Mouse (Mus musculus) ES-E14 (cell line): ENCODE data around the gene Cmss1. TPM values are rescaled to one million over a fixed set of nuclear protein-coding genes. Genes with fewer than 3 reads are reported as not detected.
A peak's percentile ranks its signal among the peaks of the same experiment; 100 is the strongest.

Experiments
- DNase-seq: peaks from one replicate; pipeline ENCODE4 v3.0.0-alpha.2; 2013; ENCODE audit warnings: low read depth, low spot score
- H3K27ac ChIP-seq: 2 replicates; pipeline ENCODE4 v1.5.1; 2012; ENCODE audit warnings: low read depth, mild to moderate bottlenecking, low read length, moderate library complexity, mixed read lengths; ENCODE audit not compliant: poor library complexity, insufficient read depth, severe bottlenecking
- H3K36me3 ChIP-seq: 2 replicates; pipeline ENCODE4 v1.6.1; 2012; ENCODE audit warnings: mild to moderate bottlenecking, low read length, moderate library complexity, mixed read lengths; ENCODE audit not compliant: control insufficient read depth, poor library complexity, insufficient read depth, severe bottlenecking
- H3K4me1 ChIP-seq, 2 experiments: fragments of 150-350 bp in 1 of 2; sonication (generic) in 1 of 2; 2 replicates each; pipeline ENCODE4 v1.6.1; 2012; ENCODE audit warnings: low read length in 2 of 2, mild to moderate bottlenecking in 1 of 2, mixed read lengths in 1 of 2; ENCODE audit not compliant: control insufficient read depth in 2 of 2, insufficient read depth in 2 of 2, poor library complexity in 1 of 2
- H3K4me3 ChIP-seq, 2 experiments: fragments of 150-350 bp in 1 of 2; sonication (generic) in 1 of 2; 2 replicates each; pipeline ENCODE4 v1.5.1; 2012; ENCODE audit warnings: low read length in 2 of 2, low read depth in 1 of 2, mild to moderate bottlenecking in 1 of 2, mixed read lengths in 1 of 2; ENCODE audit not compliant: insufficient read depth in 1 of 2, poor library complexity in 1 of 2, severe bottlenecking in 1 of 2
- H3K9ac ChIP-seq: 2 replicates; pipeline ENCODE4 v1.6.1; 2012; ENCODE audit warnings: low read depth, mild to moderate bottlenecking, low read length, mixed read lengths; ENCODE audit not compliant: poor library complexity, insufficient read depth, severe bottlenecking
- H3K9me3 ChIP-seq: fragments of 150-350 bp; sonication (generic); 2 replicates; pipeline ENCODE4 v1.6.1; 2012; ENCODE audit warnings: low read depth, mild to moderate bottlenecking, low read length; ENCODE audit not compliant: control insufficient read depth, insufficient read depth
- CHD2 ChIP-seq: IDR thresholded peaks from 2 replicates; pipeline ENCODE4 v1.6.1; 2014; ENCODE audit warnings: mild to moderate bottlenecking, low read depth, low read length, inconsistent platforms
- HCFC1 ChIP-seq: IDR thresholded peaks from 2 replicates; pipeline ENCODE4 v1.6.1; 2012; ENCODE audit warnings: low read length, inconsistent platforms, borderline replicate concordance; ENCODE audit not compliant: insufficient read depth
- MAFK ChIP-seq: IDR thresholded peaks from 2 replicates; pipeline ENCODE4 v1.6.1; 2014; ENCODE audit warnings: mild to moderate bottlenecking, low read depth, low read length, inconsistent platforms; ENCODE audit not compliant: insufficient read depth
- ZC3H11A ChIP-seq: IDR thresholded peaks from 2 replicates; pipeline ENCODE4 v1.6.1; 2012; ENCODE audit warnings: low read depth, mild to moderate bottlenecking, inconsistent platforms, low read length, borderline replicate concordance
- ZNF384 ChIP-seq: IDR thresholded peaks from 2 replicates; pipeline ENCODE4 v1.6.1; 2012; ENCODE audit warnings: low read depth, low read length, inconsistent platforms
- in situ Hi-C, 2 experiments: fragments of 600-800 bp; cut with MboI; formaldehyde crosslinking; loops; one replicate each; pipeline ENCODE4 v1.15.1; 2025; ENCODE audit warnings: low sequenced_read_pairs in 2 of 2, inconsistent platforms in 1 of 2; ENCODE audit not compliant: unreplicated experiment in 2 of 2
- total RNA-seq: library from RNA; depleted of rRNA; stranded (reverse); fragments of 300-350 nt; gene quantifications from 2 replicates; pipeline ENCODE4 v1.2.3, GENCODE M21; 2012; rRNA removed

Gene Cmss1
- 58.0 and 58.7 TPM in 2 replicates for total RNA-seq

- Histone ChIP-seq H3K4me3 (peak within 1 kb of the TSS; percentile 66 to 83), H3K9ac (peak within 1 kb of the TSS; percentile 83), H3K4me1 (no peaks in the 10 kb centered on the region; a peak in 1 of 4 replicates), H3K36me3 (no peaks in the 10 kb centered on the region), H3K27ac (peak within 1 kb of the TSS; percentile 7; the same call in 1 of the 2 replicates), H3K9me3 (no peaks in the 10 kb centered on the region)
- TF ChIP-seq HCFC1 (peak; percentile 71), ZC3H11A (peak; percentile 100), ZNF384 (no peak), CHD2 (no peak; the same call in 1 of the 2 replicates)
- in situ Hi-C loops: no loop called here
- peak; percentile 83 for DNase-seq
These were observed at the start of gene Cmss1 for GRCm38 (mm10) chr16:57606444-57607227. Gene Cmss1, minus strand, starts transcription at chr16:57606864.

- no peak overlapping the region for H3K4me3 ChIP-seq
- no peak overlapping the region for H3K27ac ChIP-seq
- no peaks in the 10 kb centered on the region for H3K9me3 ChIP-seq
- no peaks in the 10 kb centered on the region for H3K4me1 ChIP-seq
- in situ Hi-C loops: no loop called here
- TF ChIP-seq ZNF384: no peak
- no peak for TF ChIP-seq ZC3H11A
- TF ChIP-seq MAFK: no peak
- TF ChIP-seq HCFC1: no peak
- no peak overlapping the region for H3K9ac ChIP-seq
- DNase-seq: no peak
- H3K36me3 ChIP-seq: no peaks in the 10 kb centered on the region
These were observed 43.2 kb upstream of the Cmss1 start for GRCm38 (mm10) chr16:57649888-57650287.

GRCm38 (mm10) chr16:57641346-57641885 is 34.8 kb upstream of the Cmss1 start:
- no peak overlapping the region for H3K9ac ChIP-seq
- DNase-seq: no peak
- TF ChIP-seq HCFC1: no peak
- no peak for TF ChIP-seq MAFK
- no peak for TF ChIP-seq ZC3H11A
- TF ChIP-seq CHD2: no peak
- TF ChIP-seq ZNF384: no peak
- no peaks in the 10 kb centered on the region for H3K4me1 ChIP-seq
- in situ Hi-C loops: no loop called here
- no peak overlapping the region for H3K4me3 ChIP-seq
- H3K27ac ChIP-seq: no peak overlapping the region
- no peaks in the 10 kb centered on the region for H3K36me3 ChIP-seq
- no peaks in the 10 kb centered on the region for H3K9me3 ChIP-seq

GRCm38 (mm10) chr16:57634766-57635165 is 28.1 kb upstream of the Cmss1 start:
- Histone ChIP-seq H3K36me3 (no peaks in the 10 kb centered on the region), H3K4me3 (no peak overlapping the region), H3K4me1 (no peaks in the 10 kb centered on the region), H3K9me3 (no peaks in the 10 kb centered on the region), H3K27ac (no peak overlapping the region), H3K9ac (no peak overlapping the region)
- TF ChIP-seq ZC3H11A: no peak
- no peak for TF ChIP-seq ZNF384
- TF ChIP-seq HCFC1: no peak
- TF ChIP-seq CHD2: no peak
- no peak for TF ChIP-seq MAFK
- in situ Hi-C loops: no loop called here
- no peak for DNase-seq

- peak; percentile 48 for DNase-seq
- Histone ChIP-seq H3K27ac (no peak overlapping the region), H3K9me3 (no peaks in the 10 kb centered on the region), H3K9ac (no peak overlapping the region), H3K36me3 (no peaks in the 10 kb centered on the region), H3K4me3 (no peak overlapping the region), H3K4me1 (no peaks in the 10 kb centered on the region)
- TF ChIP-seq ZC3H11A: peak; percentile 77
- no peak for TF ChIP-seq CHD2
- no peak for TF ChIP-seq ZNF384
- TF ChIP-seq MAFK: no peak
- in situ Hi-C loops: no loop called here
These were observed 27.5 kb upstream of the Cmss1 start for GRCm38 (mm10) chr16:57634191-57634590.
